Mouse (Mus musculus) spleen, postnatal 4 days (tissue): ENCODE results near the gene BC053393.
"Not testable (repeated sequence)": the region's sequence is repeated elsewhere in the genome, so short reads cannot be mapped to it uniquely, and the experiment has no call there.

Experiments used
- DNase-seq, 2 experiments: peaks; one replicate each; pipeline ENCODE4 v3.0.0; 2022; ENCODE audit warnings: low spot score in 2 of 2

The BC053393 gene

GRCm38 (mm10) chr11:46571327-46571726, at the start of gene BC053393:
BC053393 (plus strand) TSS chr11:46571536.
- DNase-seq, result no peak

DNA sequence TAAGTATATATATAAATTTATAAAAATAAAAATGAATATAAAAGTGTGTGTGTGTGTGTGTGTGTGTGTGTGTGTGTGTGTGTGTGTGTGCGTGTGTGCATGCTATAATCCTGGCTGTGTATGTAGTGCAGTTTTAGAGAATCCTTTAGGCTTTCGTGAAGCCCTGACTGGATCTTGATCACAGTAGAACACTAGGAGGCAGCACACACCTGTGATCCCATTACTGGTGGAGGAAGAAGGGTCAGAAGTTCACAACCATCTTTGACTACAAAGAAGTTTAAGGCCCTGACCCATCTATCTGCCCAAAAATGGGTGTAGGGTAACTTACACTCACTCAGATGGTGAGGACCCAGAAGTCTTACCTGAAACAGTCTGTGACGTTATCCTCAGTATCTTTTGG, 48.6 kb upstream of the BC053393 start:
- DNase-seq, result peak in 1 of 2 experiments; percentile 13

- DNase-seq, result peak in 1 of 2 experiments; percentile 13
These were observed 47.4 kb upstream of the BC053393 start, which contains the start of gene Gm12169 for GRCm38 (mm10) chr11:46523912-46524311. Gm12169 (plus strand) TSS chr11:46524212.

GRCm38 (mm10) chr11:46530149-46530548, 41.2 kb upstream of the BC053393 start:
- DNase-seq, result peak in 1 of 2 experiments; percentile 29

- DNase-seq, result no peak
These were observed 34.4 kb upstream of the BC053393 start for GRCm38 (mm10) chr11:46536978-46537377.

GRCm38 (mm10) chr11:46543530-46543929, 27.8 kb upstream of the BC053393 start:
- DNase-seq, result no peak

GRCm38 (mm10) chr11:46549721-46550120, 21.6 kb upstream of the BC053393 start:
- no peak for DNase-seq

DNA sequence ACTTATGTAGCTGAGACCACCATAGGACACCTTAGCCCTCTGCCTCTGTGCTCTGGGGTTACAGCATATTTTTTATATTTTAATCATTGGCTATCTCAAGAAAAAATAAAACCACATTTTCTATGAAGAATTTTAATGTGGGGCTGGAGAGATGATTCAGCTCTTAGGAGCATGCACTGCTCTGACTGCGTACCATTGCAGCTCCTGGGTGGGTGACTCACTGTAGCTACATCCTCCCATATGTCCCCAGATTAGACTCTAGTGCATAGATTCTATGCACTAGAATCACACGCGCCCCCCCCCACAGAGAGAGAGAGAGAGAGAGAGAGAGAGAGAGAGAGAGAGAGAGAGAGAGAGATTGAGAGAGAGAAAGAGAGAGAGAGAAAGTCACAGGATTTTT, 18.6 kb upstream of the BC053393 start:
- no peak for DNase-seq

DNA sequence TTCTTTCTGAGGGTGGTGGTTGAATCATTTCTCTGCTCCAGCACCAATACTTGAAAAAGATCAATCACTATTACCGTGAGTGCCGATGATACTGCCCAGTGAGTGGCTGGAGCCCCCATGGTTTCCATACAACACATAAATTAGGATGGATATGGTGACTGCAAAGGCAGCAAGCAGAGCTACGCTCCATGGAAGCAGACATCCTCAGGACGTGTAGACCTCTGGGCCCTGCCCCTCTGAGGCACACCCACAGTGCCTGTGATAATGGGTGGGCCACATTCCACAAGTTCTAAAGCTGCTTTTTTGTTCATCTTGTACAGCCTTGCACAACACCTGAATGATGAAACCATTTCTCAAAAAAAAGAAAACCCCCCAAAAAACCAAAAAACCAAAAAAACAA, 10.2 kb upstream of the BC053393 start:
- DNase-seq, result no peak

- no peak for DNase-seq
These were observed 6.7 kb upstream of the BC053393 start for GRCm38 (mm10) chr11:46564671-46565070.

- DNase-seq, result no peak
These were observed 5.4 kb upstream of the BC053393 start for GRCm38 (mm10) chr11:46565967-46566366.

- no peak for DNase-seq
These were observed 2.2 kb upstream of the BC053393 start for GRCm38 (mm10) chr11:46569107-46569506.

GRCm38 (mm10) chr11:46578771-46579281, 7.5 kb downstream of the BC053393 start:
- DNase-seq, result no peak

DNA sequence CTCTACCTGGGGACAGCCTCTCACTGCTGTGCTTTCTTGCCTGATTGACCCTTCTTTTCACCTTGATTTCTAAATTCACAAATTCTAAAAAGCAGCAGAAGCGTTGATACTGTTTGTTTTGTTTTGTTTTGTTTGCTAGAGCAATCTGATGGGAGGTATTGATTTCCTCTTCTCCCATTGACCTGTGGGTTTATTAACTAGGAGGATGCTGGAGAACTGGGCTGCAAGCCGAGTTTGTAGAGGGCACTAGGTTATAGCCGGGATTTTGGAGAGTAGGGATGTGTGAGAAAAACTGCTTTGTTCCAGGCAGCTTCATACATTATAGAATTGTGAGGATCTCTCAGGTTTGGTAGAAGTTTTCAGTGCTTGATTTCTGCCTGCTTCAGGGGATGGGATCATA, 9.1 kb downstream of the BC053393 start:
- DNase-seq, result no peak

- no peak for DNase-seq
These were observed 11.4 kb downstream of the BC053393 start for GRCm38 (mm10) chr11:46582741-46583140.

DNA sequence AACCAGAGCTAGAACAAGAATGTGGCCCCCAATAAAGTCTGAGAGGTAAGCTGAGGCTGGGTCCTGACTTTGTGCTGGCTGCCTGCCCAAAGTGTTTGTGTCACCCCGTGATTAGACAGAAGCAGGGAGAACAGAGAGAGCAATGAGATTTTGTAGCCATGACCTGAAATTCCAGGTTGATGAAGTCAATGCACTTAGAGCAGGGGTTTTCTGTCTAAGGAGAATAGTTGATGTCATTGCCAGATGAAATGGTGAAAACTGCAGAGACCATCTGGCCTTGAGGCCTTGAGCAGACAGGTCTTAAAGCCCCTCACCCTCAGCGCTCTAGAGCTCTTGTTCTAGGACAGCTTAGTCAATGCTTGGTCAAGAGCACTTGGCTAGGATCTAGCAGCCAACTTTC, 21.1 kb downstream of the BC053393 start:
- DNase-seq, result no peak

DNA sequence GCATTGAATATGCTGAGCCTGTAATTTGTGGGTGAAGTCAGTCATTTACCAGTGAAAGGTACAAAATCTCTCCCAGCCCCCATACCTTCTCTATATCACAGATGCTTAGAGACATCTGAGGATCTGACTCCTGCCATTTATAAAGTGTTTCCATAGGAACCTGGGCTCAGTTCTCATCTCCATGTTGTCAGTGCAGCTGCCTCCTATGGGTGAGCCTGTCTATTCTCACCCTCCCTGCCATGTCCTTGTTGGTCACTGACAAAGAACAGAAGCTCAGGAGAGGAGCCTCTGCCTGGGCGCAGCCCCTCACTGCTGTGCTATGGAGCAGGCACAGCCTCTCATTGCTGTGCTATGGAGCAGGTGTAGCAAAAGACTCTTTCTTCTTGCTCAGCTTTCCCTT, 48.6 kb downstream of the BC053393 start:
- DNase-seq, result no peak

GRCm38 (mm10) chr11:46620414-46621168, 49.3 kb downstream of the BC053393 start:
- DNase-seq, result no peak

GRCm38 (mm10) chr11:46629211-46629795, 58.0 kb downstream of the BC053393 start, which contains the start of gene Dppa1:
Dppa1 (minus strand) TSS chr11:46629261.
- DNase-seq, result no peak

DNA sequence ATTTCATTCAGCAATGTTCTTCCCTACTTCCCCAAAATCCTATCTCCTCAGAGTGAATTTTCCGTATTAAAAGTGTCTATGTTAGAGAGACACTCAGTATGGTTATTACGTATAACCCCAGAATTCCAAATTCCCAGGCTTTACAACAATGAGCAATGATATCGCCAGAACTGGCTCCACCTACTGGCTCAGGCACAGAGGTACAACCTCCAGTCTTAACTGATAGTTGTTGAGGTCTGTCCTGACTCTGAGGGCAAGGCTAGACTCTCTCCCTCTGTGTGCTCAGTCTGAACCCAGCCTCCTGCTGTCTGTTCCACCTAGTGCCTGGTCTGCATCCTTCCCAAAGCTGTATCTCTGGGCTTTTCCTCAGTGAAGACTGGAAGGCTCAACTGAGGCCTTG, 60.3 kb downstream of the BC053393 start:
- DNase-seq, result no peak

DNA sequence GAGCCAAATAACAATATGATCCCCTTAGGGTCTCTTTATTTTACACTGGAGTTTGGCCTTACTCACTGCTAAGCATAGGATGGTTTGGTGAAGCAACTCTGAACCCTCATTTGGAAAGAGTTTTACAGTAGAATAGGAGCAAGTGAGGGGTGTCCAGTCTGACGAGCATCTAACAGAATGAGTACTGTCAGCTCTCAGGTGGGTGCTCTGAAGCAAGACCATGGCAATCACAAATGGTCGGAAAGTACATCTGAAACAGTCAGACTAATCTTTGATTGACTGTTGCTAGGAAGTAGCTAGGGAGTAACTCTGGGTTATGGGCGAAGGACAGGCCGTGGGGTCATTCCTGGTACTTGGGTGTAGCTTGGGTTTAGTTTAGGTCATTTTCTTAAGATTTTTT, 64.2 kb downstream of the BC053393 start:
- not testable (repeated sequence) for DNase-seq

GRCm38 (mm10) chr11:46636568-46636967, 65.2 kb downstream of the BC053393 start:
- no peak for DNase-seq
